Mouse (Mus musculus) layer of hippocampus, postnatal 25 days (tissue): ENCODE results near the gene Tnf. TPM values are rescaled to one million over a fixed set of nuclear protein-coding genes. Genes with fewer than 3 reads are reported as not detected.
A peak's percentile ranks its signal among the peaks of the same experiment; 100 is the strongest.
"Not testable (repeated sequence)": the region's sequence is repeated elsewhere in the genome, so short reads cannot be mapped to it uniquely, and the experiment has no call there.

ENCODE experiments used
- DNase-seq, 2 experiments: peaks; one replicate each; pipeline ENCODE4 v3.0.0; 2022; ENCODE audit warnings: mixed read lengths in 2 of 2, low spot score in 1 of 2; ENCODE audit errors: extremely low spot score in 1 of 2
- total RNA-seq, 2 experiments: library from RNA; stranded (reverse); gene quantifications; 2 replicates each; pipeline ENCODE4 v1.2.3; 2021

Gene Tnf
- total RNA-seq, 2 experiments from 2014 or later: not detected

- DNase-seq: no peak
Measured at GRCm38 (mm10) chr17:35234903-35235302, 33.1 kb upstream of the Tnf start.

GRCm38 (mm10) chr17:35234090-35234489 is 32.3 kb upstream of the Tnf start:
- not testable (repeated sequence) for DNase-seq

GRCm38 (mm10) chr17:35233114-35233980 is 31.5 kb upstream of the Tnf start, which contains the start of gene Atp6v1g2:
TSS of gene Atp6v1g2 (plus strand) at chr17:35233660.
- no peak for DNase-seq

- DNase-seq: no peak
Measured at GRCm38 (mm10) chr17:35232659-35233058, 30.9 kb upstream of the Tnf start.

- DNase-seq: peak; percentile 84 to 97
Measured at GRCm38 (mm10) chr17:35232043-35232442, 30.2 kb upstream of the Tnf start.

GRCm38 (mm10) chr17:35231022-35231421 is 29.2 kb upstream of the Tnf start:
- no peak for DNase-seq

- DNase-seq: no peak
Measured at GRCm38 (mm10) chr17:35226561-35227046, 24.8 kb upstream of the Tnf start.

- DNase-seq: no peak
Measured at GRCm38 (mm10) chr17:35225456-35225855, 23.6 kb upstream of the Tnf start.

GRCm38 (mm10) chr17:35224641-35225040 is 22.8 kb upstream of the Tnf start:
- DNase-seq: no peak

GRCm38 (mm10) chr17:35222299-35222698 is 20.5 kb upstream of the Tnf start:
- DNase-seq: no peak

- no peak for DNase-seq
Measured at GRCm38 (mm10) chr17:35220156-35220952, 18.5 kb upstream of the Tnf start, which contains the start of gene Gm16181. TSS of gene Gm16181 (plus strand) at chr17:35220834.

GRCm38 (mm10) chr17:35219601-35220041 is 17.8 kb upstream of the Tnf start:
- no peak for DNase-seq

- no peak for DNase-seq
Measured at GRCm38 (mm10) chr17:35218516-35219193, 16.8 kb upstream of the Tnf start.

- no peak for DNase-seq
Measured at GRCm38 (mm10) chr17:35213071-35213470, 11.3 kb upstream of the Tnf start.

GRCm38 (mm10) chr17:35210593-35210992 is 8.8 kb upstream of the Tnf start:
- no peak for DNase-seq

- DNase-seq: no peak
Measured at GRCm38 (mm10) chr17:35209785-35210535, 8.2 kb upstream of the Tnf start.

- no peak for DNase-seq
Measured at GRCm38 (mm10) chr17:35205380-35205769, 3.6 kb upstream of the Tnf start.

- DNase-seq: no peak
Measured at GRCm38 (mm10) chr17:35204494-35205379, 2.9 kb upstream of the Tnf start, which contains the start of gene Lta. TSS of gene Lta (minus strand) at chr17:35205351.

GRCm38 (mm10) chr17:35202442-35202841 is 635 bp upstream of the Tnf start:
- no peak for DNase-seq
